Mouse (Mus musculus): ENCODE measurements around the gene Spaar. TPM values are rescaled to one million over a fixed set of nuclear protein-coding genes. Genes with fewer than 3 reads are reported as not detected.

The Spaar gene
- polyA plus RNA-seq, 1 experiment, result 0.51 TPM

DNA sequence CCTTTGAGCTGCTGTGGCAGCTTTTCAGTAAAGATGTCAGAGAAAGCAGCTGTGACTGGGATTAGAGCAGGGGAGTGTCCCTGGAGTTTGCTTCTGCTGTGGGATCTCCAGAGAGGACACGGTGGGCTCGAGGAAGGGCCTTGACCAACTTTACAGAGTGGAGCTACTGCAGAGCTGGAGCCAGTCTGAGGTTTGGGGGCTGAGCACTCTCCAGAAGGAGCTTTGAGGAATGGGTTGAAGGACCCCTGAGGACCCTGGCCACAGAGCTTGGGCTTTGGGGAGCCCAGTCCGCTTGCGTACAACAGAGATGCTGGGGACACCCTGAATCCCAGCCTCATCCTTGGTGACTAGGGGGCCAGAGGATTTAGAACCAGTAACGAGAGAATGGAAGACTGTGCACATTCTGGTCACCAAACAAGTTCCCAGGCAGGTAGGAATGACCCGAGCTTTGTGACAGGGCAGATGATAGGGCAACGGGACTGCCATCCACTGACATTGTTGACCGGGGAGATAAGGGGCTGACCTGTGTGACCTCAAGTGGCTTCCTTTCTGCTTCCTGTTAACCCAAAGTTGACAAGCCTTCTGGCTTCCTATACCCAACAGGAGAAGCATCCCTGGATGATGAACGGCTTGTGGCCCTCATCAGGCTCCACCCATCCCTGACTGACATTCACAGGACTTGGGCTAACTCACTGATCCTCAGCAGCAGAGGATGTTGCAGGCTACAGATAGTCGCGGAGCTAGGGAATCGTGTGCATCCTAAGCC is 3.4 kb upstream of the Spaar start:
- no peaks in the 10 kb centered on the region for H3K9me3 ChIP-seq (replicated peaks; ENCODE audit: control insufficient read depth, insufficient read depth, low read length, poor library complexity, severe bottlenecking)
- no peaks in the 10 kb centered on the region for H3K36me3 ChIP-seq (ENCODE audit: control insufficient read depth, insufficient read depth, low read length, poor library complexity, severe bottlenecking)
- no peak overlapping the region for H3K9ac ChIP-seq (ENCODE audit: low read depth, poor library complexity, severe bottlenecking)
- H3K4me1 ChIP-seq (ENCODE audit: control insufficient read depth, insufficient read depth, low read length), result no peaks in the 10 kb centered on the region
- no peak overlapping the region for H3K27ac ChIP-seq (ENCODE audit: insufficient read depth, low read length)
- no peak overlapping the region for H3K4me3 ChIP-seq (ENCODE audit: low read depth, low read length)
- no peaks in the 10 kb centered on the region for H3K27me3 ChIP-seq (ENCODE audit: control insufficient read depth, insufficient read depth, low read length, poor library complexity, severe bottlenecking)
- no peak for TF ChIP-seq POLR2A (IDR thresholded peaks at IDR 0.05; ENCODE audit: insufficient read depth, low read length)
- TF ChIP-seq CTCF (IDR thresholded peaks at IDR 0.05; ENCODE audit: low read depth, low read length), result no peak
- no peak for TF ChIP-seq EP300 (IDR thresholded peaks at IDR 0.05; ENCODE audit: insufficient read depth, low read depth, low read length)

DNA sequence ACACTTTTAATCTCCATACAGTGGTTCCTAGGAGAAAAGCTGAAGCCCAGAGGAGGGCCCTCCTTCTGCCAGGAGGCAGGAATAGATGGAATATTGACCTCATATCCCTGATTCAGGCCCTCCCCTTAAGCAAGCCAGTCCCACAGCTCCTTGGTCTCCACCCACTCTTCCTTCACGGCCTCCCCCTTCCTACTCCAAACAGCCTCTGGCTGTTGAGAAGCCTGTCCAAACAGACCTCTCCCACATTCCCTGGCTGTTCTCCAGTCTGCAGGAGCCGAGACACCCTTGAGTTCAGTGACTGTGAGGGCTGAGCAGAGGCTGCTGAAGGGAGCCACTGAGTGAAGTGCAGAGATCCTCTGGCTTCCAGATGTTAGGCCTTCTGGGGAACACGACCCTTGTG is 2.8 kb upstream of the Spaar start, which contains the start of gene Hrct1:
Gene Hrct1, plus strand, starts transcription at position 194 of the 400 bp plus-strand sequence.
- Histone ChIP-seq H3K36me3 (ENCODE audit: control insufficient read depth, insufficient read depth, low read length, poor library complexity, severe bottlenecking) (no peaks in the 10 kb centered on the region), H3K4me1 (ENCODE audit: control insufficient read depth, insufficient read depth, low read length) (no peaks in the 10 kb centered on the region), H3K4me3 (ENCODE audit: low read depth, low read length) (no peak within 1 kb of the TSS), H3K27ac (ENCODE audit: insufficient read depth, low read length) (no peak within 1 kb of the TSS), H3K9ac (ENCODE audit: low read depth, poor library complexity, severe bottlenecking) (no peak within 1 kb of the TSS), H3K27me3 (ENCODE audit: control insufficient read depth, insufficient read depth, low read length, poor library complexity, severe bottlenecking) (no peaks in the 10 kb centered on the region), H3K9me3 (replicated peaks; ENCODE audit: control insufficient read depth, insufficient read depth, low read length, poor library complexity, severe bottlenecking) (no peaks in the 10 kb centered on the region)
- TF ChIP-seq POLR2A (IDR thresholded peaks at IDR 0.05; ENCODE audit: insufficient read depth, low read length), result no peak
- no peak for TF ChIP-seq CTCF (IDR thresholded peaks at IDR 0.05; ENCODE audit: low read depth, low read length)
- no peak for TF ChIP-seq EP300 (IDR thresholded peaks at IDR 0.05; ENCODE audit: insufficient read depth, low read depth, low read length)

DNA sequence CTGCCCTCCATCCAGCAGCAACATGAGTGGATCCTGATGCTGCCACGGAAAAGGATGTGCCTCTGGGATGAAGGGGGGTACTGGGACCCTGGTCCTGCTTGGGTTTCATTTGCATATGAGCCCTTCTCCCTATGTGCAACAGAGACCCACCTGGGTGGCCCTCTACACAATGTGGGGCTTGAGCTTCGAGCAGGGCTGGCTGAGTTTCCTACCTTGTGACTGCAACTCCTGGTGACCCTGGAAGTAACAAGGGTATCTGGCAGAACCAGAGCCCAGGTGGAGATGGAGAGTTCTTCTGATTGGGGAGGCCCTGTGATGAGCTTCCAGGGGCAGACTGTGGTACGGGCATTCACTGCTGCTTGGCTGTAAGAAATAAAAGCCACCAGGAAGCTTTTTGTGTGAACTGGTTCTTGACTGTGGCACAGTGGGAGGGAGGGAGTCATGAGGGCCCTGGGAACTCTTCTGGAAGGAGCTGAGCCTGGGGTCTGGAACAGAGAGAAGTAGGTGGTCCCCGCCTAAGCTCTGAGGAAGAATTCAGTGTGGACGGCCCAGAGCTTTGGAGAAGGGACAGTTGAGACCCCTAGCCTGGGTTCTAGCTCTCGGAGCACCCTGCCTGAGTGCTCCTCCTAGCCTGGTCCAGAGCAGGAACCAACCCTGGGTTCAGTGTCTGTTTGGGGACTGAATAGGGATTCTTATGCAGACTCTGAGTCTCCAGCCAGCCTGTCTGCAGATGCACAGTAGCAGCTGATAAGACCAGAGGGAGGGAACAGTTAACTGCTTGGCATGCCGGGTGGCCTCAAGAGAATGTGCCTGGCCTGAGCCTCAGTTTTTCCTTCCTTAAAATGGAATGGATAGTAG is 1.9 kb upstream of the Spaar start:
- Histone ChIP-seq H3K27me3 (ENCODE audit: control insufficient read depth, insufficient read depth, low read length, poor library complexity, severe bottlenecking) (no peaks in the 10 kb centered on the region), H3K36me3 (ENCODE audit: control insufficient read depth, insufficient read depth, low read length, poor library complexity, severe bottlenecking) (no peaks in the 10 kb centered on the region), H3K4me1 (ENCODE audit: control insufficient read depth, insufficient read depth, low read length) (no peaks in the 10 kb centered on the region), H3K4me3 (ENCODE audit: low read depth, low read length) (no peak overlapping the region), H3K27ac (ENCODE audit: insufficient read depth, low read length) (no peak overlapping the region), H3K9ac (ENCODE audit: low read depth, poor library complexity, severe bottlenecking) (no peak overlapping the region), H3K9me3 (replicated peaks; ENCODE audit: control insufficient read depth, insufficient read depth, low read length, poor library complexity, severe bottlenecking) (no peaks in the 10 kb centered on the region)
- TF ChIP-seq POLR2A (IDR thresholded peaks at IDR 0.05; ENCODE audit: insufficient read depth, low read length), result no peak
- TF ChIP-seq CTCF (IDR thresholded peaks at IDR 0.05; ENCODE audit: low read depth, low read length), result no peak
- TF ChIP-seq EP300 (IDR thresholded peaks at IDR 0.05; ENCODE audit: insufficient read depth, low read depth, low read length), result no peak

DNA sequence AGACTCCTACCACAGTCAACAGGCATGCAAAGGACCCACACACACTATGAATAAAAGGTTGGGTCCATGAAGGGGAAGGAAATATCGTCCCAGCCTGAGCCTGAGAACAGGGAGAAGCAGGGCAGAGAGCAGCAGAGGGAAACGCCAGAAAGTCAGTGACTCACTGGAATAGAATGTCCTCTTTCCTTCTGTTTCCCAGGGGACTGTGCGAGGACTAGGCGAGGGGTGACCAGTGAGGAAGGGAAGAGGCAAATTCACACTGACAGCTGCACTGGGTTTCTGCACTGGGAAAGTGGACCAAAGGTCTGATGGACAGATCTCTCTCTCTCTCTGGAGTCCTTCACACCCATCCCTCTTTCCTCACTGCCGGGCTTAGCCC is 1.3 kb upstream of the Spaar start:
- Histone ChIP-seq H3K36me3 (ENCODE audit: control insufficient read depth, insufficient read depth, low read length, poor library complexity, severe bottlenecking) (no peaks in the 10 kb centered on the region), H3K9me3 (replicated peaks; ENCODE audit: control insufficient read depth, insufficient read depth, low read length, poor library complexity, severe bottlenecking) (no peaks in the 10 kb centered on the region), H3K4me3 (ENCODE audit: low read depth, low read length) (no peak overlapping the region), H3K9ac (ENCODE audit: low read depth, poor library complexity, severe bottlenecking) (no peak overlapping the region), H3K27ac (ENCODE audit: insufficient read depth, low read length) (no peak overlapping the region), H3K27me3 (ENCODE audit: control insufficient read depth, insufficient read depth, low read length, poor library complexity, severe bottlenecking) (no peaks in the 10 kb centered on the region), H3K4me1 (ENCODE audit: control insufficient read depth, insufficient read depth, low read length) (no peaks in the 10 kb centered on the region)
- TF ChIP-seq POLR2A (IDR thresholded peaks at IDR 0.05; ENCODE audit: insufficient read depth, low read length), result no peak
- TF ChIP-seq EP300 (IDR thresholded peaks at IDR 0.05; ENCODE audit: insufficient read depth, low read depth, low read length), result no peak
- TF ChIP-seq CTCF (IDR thresholded peaks at IDR 0.05; ENCODE audit: low read depth, low read length), result no peak

DNA sequence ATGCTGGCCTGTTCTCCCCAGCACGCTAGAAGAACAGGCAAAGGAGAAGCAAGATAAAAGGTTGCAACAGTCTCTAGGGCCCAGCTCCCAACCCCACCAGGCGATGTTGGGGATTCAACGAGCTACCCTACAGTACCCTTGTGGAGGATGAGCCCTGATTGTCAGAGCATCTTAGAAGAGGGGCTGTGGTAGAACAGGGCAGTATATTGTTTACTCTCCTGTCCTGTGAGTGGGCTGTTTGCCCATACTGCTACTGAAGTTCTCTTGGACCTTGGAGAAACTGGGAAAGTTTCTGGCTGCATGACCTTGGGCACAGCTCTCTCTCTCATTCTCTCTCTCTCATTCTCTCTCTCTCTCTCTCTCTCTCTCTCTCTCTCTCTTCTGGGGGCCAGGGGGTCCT is 708 bp upstream of the Spaar start:
- Histone ChIP-seq H3K9me3 (replicated peaks; ENCODE audit: control insufficient read depth, insufficient read depth, low read length, poor library complexity, severe bottlenecking) (no peaks in the 10 kb centered on the region), H3K4me3 (ENCODE audit: low read depth, low read length) (no peak overlapping the region), H3K27ac (ENCODE audit: insufficient read depth, low read length) (no peak overlapping the region), H3K27me3 (ENCODE audit: control insufficient read depth, insufficient read depth, low read length, poor library complexity, severe bottlenecking) (no peaks in the 10 kb centered on the region), H3K36me3 (ENCODE audit: control insufficient read depth, insufficient read depth, low read length, poor library complexity, severe bottlenecking) (no peaks in the 10 kb centered on the region), H3K4me1 (ENCODE audit: control insufficient read depth, insufficient read depth, low read length) (no peaks in the 10 kb centered on the region), H3K9ac (ENCODE audit: low read depth, poor library complexity, severe bottlenecking) (no peak overlapping the region)
- TF ChIP-seq CTCF (IDR thresholded peaks at IDR 0.05; ENCODE audit: low read depth, low read length) (no peak), POLR2A (IDR thresholded peaks at IDR 0.05; ENCODE audit: insufficient read depth, low read length) (no peak), EP300 (IDR thresholded peaks at IDR 0.05; ENCODE audit: insufficient read depth, low read depth, low read length) (no peak)

All from ES-Bruce4 (cell line).